Comparison of ENCODE assay signal across 8 mouse cellular contexts in the genomic region with DNA sequence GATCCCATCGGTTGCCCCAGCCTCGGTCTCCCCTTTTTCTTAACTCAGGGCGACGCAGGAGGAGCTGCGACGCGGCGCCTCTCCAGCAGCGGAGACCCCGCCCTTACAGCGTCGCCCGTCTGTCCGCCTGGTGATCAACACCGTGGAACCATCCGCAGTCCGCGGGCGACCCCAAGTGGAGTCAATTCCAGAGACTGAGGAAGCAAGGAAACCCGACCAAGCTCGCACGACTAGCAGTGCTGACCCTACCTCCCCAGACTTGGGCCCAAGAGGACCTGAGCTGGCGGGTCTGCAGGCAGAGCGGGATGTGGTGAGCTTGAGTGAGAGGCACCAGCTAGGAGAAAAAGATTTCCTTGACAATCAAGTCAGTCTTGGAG. TPM values are rescaled to one million over a fixed set of nuclear protein-coding genes. Genes with fewer than 3 reads are reported as not detected.
DNase-seq lines count a peak whose midpoint lies in the region; ATAC-seq and TF ChIP-seq lines count a peak whose summit lies in the region.

No protein-coding gene starts in this region.

- peaks cover 41% of the 10 kb centered on the region for H3K27me3 ChIP-seq in forebrain, embryonic 14.5 days (replicated peaks; ENCODE audit: control insufficient read depth, insufficient read depth, low read length)
- peaks cover 23% of the 10 kb centered on the region for H3K27me3 ChIP-seq in heart, postnatal 0 days (ENCODE audit: control insufficient read depth, insufficient read depth, low read length)
- peaks cover 82% of the 10 kb centered on the region for H3K27me3 ChIP-seq in liver, embryonic 12.5 days (replicated peaks)
- no peaks in the 10 kb centered on the region for H3K27me3 ChIP-seq in testis, adult 2 months (ENCODE audit: control insufficient read depth, insufficient read depth, low read length)

- H3K4me2 ChIP-seq in forebrain, embryonic 14.5 days (ENCODE audit: low read length) = peak overlapping the region; percentile 65
- peak overlapping the region; percentile 61 for H3K4me2 ChIP-seq in heart, postnatal 0 days (ENCODE audit: low read depth, low read length)
- peak overlapping the region; percentile 51 for H3K4me2 ChIP-seq in liver, embryonic 12.5 days

- H3K4me1 ChIP-seq in forebrain, embryonic 14.5 days (ENCODE audit: control insufficient read depth, insufficient read depth, low read length) = peaks cover 8% of the 10 kb centered on the region; the same call in 1 of the 2 replicates
- no peaks in the 10 kb centered on the region for H3K4me1 ChIP-seq in heart, postnatal 0 days (ENCODE audit: control insufficient read depth, insufficient read depth)
- H3K4me1 ChIP-seq in liver, embryonic 12.5 days = peaks cover 17% of the 10 kb centered on the region
- H3K4me1 ChIP-seq in testis, adult 2 months (ENCODE audit: control insufficient read depth, insufficient read depth, low read length) = peaks cover 10% of the 10 kb centered on the region; the same call in 1 of the 2 replicates

- H3K9ac ChIP-seq in forebrain, embryonic 14.5 days (ENCODE audit: low read length) = peak overlapping the region; percentile 53
- H3K9ac ChIP-seq in heart, postnatal 0 days (replicated peaks; ENCODE audit: low read depth, low read length) = no peak overlapping the region; the same call in 1 of the 2 replicates
- H3K9ac ChIP-seq in liver, embryonic 12.5 days = no peak overlapping the region

- TF ChIP-seq EP300 in heart, postnatal 0 days (IDR thresholded peaks at IDR 0.05; ENCODE audit: low read depth) = no peak

- TF ChIP-seq CTCF in heart, postnatal 0 days (IDR thresholded peaks at IDR 0.05; ENCODE audit: low read depth) = peak; percentile 79
- TF ChIP-seq CTCF in testis, adult 2 months (IDR thresholded peaks at IDR 0.05; ENCODE audit: control insufficient read depth, insufficient read depth, insufficient replicate concordance, low read depth, low read length) = peak; percentile 39; the same call in 1 of the 2 replicates

- H3K36me3 ChIP-seq in forebrain, embryonic 14.5 days (ENCODE audit: control insufficient read depth, insufficient read depth, low read length) = no peaks in the 10 kb centered on the region
- no peaks in the 10 kb centered on the region for H3K36me3 ChIP-seq in heart, postnatal 0 days (replicated peaks; ENCODE audit: control insufficient read depth, insufficient read depth, low read length)
- no peaks in the 10 kb centered on the region for H3K36me3 ChIP-seq in liver, embryonic 12.5 days
- H3K36me3 ChIP-seq in testis, adult 2 months (ENCODE audit: control insufficient read depth, insufficient read depth, low read length) = no peaks in the 10 kb centered on the region

- ATAC-seq in cerebellum, adult (ENCODE audit: insufficient number of reproducible peaks, low FRiP score, low TSS enrichment) = 0 out of 2 replicates have a peak, but pooled peaks have one; percentile 29
- ATAC-seq in forebrain, embryonic 14.5 days = peak; percentile 90
- peak; percentile 82 for ATAC-seq in heart, postnatal 0 days (ENCODE audit: insufficient read depth, low read depth)
- ATAC-seq in liver, embryonic 12.5 days = peak; percentile 54

- no peaks in the 10 kb centered on the region for H3K9me3 ChIP-seq in forebrain, embryonic 14.5 days (replicated peaks; ENCODE audit: control insufficient read depth, low read length)
- H3K9me3 ChIP-seq in heart, postnatal 0 days (replicated peaks; ENCODE audit: control insufficient read depth, low read length) = no peaks in the 10 kb centered on the region
- no peaks in the 10 kb centered on the region for H3K9me3 ChIP-seq in liver, embryonic 12.5 days (replicated peaks)

- H3K4me3 ChIP-seq in forebrain, embryonic 14.5 days (ENCODE audit: low read depth, low read length) = peak overlapping the region; percentile 37
- peak overlapping the region; percentile 43 for H3K4me3 ChIP-seq in heart, postnatal 0 days (ENCODE audit: low read depth, low read length)
- H3K4me3 ChIP-seq in liver, embryonic 12.5 days = peak overlapping the region; percentile 35
- H3K4me3 ChIP-seq in testis, adult 2 months (ENCODE audit: control insufficient read depth, low read depth, low read length) = no peak overlapping the region; the same call in 1 of the 2 replicates

- no peak overlapping the region for H3K27ac ChIP-seq in forebrain, embryonic 14.5 days (ENCODE audit: low read depth, low read length)
- H3K27ac ChIP-seq in heart, postnatal 0 days (ENCODE audit: low read depth) = no peak overlapping the region
- no peak overlapping the region for H3K27ac ChIP-seq in liver, embryonic 12.5 days
- H3K27ac ChIP-seq in testis, adult 2 months (ENCODE audit: control insufficient read depth, insufficient read depth, low read depth, low read length) = no peak overlapping the region

- peak; percentile 42 for DNase-seq in CD4-positive helper T cell, adult 2 months (ENCODE audit: low read depth, low spot score)
- DNase-seq in forebrain, embryonic 14.5 days (ENCODE audit: low spot score) = peak; percentile 85
- peak; percentile 62 for DNase-seq in heart, postnatal 0 days (ENCODE audit: low spot score)
- DNase-seq in kidney, postnatal 25 days = peak; percentile 90 to 92
- peak; percentile 38 for DNase-seq in naive thymus-derived CD4-positive, alpha-beta T cell, adult 2 months (ENCODE audit: low read depth)

- no peak for TF ChIP-seq POLR2A in testis, adult 2 months (IDR thresholded peaks at IDR 0.05; ENCODE audit: control insufficient read depth, low read depth, low read length)

- 2% methylated on average over 24 of the region's 24 CpGs for WGBS in forebrain, embryonic 14.5 days
- 1% methylated on average over 23 of the region's 24 CpGs for WGBS in heart, postnatal 0 days
- 2% methylated on average over 24 of the region's 24 CpGs for WGBS in liver, embryonic 12.5 days (ENCODE audit: insufficient replicate concordance)

RNA-seq across cellular contexts. Expression of a gene that starts 10.7 kb away (rescaled TPM):
- 2.9 and 5.6 TPM in 2 replicates for polyA plus RNA-seq in forebrain, embryonic 14.5 days (2014; fragmentation: Nextera tagmentation; extraction: Ambion mirVana)
- total RNA-seq in heart, postnatal 0 days (2014; rRNA removed; ENCODE audit: low replicate concordance) = 0.88 and 6.1 TPM in 2 replicates
- polyA plus RNA-seq in heart, postnatal 0 days (2015; fragmentation: Nextera tagmentation; extraction: Ambion mirVana) = 1.00 and 4.0 TPM in 2 replicates
- polyA plus RNA-seq in liver, embryonic 12.5 days (2016; fragmentation: Nextera tagmentation; extraction: Ambion mirVana) = 1.3 and 2.1 TPM in 2 replicates
- polyA plus RNA-seq in testis, adult 2 months (2012; rRNA removed) = 0.10 and 1.3 TPM in 2 replicates

RNA-seq across cellular contexts. Expression of a gene that starts 25.7 kb away (rescaled TPM):
- polyA plus RNA-seq in forebrain, embryonic 14.5 days (2014; fragmentation: Nextera tagmentation; extraction: Ambion mirVana) = 30.1 and 37.9 TPM in 2 replicates
- 19.4 and 70.3 TPM in 2 replicates for total RNA-seq in heart, postnatal 0 days (2014; rRNA removed; ENCODE audit: low replicate concordance)
- polyA plus RNA-seq in heart, postnatal 0 days (2015; fragmentation: Nextera tagmentation; extraction: Ambion mirVana) = 24.9 and 28.0 TPM in 2 replicates
- 9.8 and 10.4 TPM in 2 replicates for polyA plus RNA-seq in liver, embryonic 12.5 days (2016; fragmentation: Nextera tagmentation; extraction: Ambion mirVana)
- 2.5 and 4.0 TPM in 2 replicates for polyA plus RNA-seq in testis, adult 2 months (2012; rRNA removed)

RNA-seq across cellular contexts. Expression of a gene that starts 30.3 kb away (rescaled TPM):
- 29.4 and 32.1 TPM in 2 replicates for polyA plus RNA-seq in forebrain, embryonic 14.5 days (2014; fragmentation: Nextera tagmentation; extraction: Ambion mirVana)
- 89.1 and 105 TPM in 2 replicates for total RNA-seq in heart, postnatal 0 days (2014; rRNA removed; ENCODE audit: low replicate concordance)
- polyA plus RNA-seq in heart, postnatal 0 days (2015; fragmentation: Nextera tagmentation; extraction: Ambion mirVana) = 22.5 and 24.2 TPM in 2 replicates
- polyA plus RNA-seq in liver, embryonic 12.5 days (2016; fragmentation: Nextera tagmentation; extraction: Ambion mirVana) = 41.1 and 42.9 TPM in 2 replicates
- 48.5 and 51.6 TPM in 2 replicates for polyA plus RNA-seq in testis, adult 2 months (2012; rRNA removed)

RNA-seq across cellular contexts. Expression of a gene that starts 45.0 kb away (rescaled TPM):
- polyA plus RNA-seq in forebrain, embryonic 14.5 days (2014; fragmentation: Nextera tagmentation; extraction: Ambion mirVana) = 1.4 and 2.3 TPM in 2 replicates
- 27.4 and 28.3 TPM in 2 replicates for total RNA-seq in heart, postnatal 0 days (2014; rRNA removed; ENCODE audit: low replicate concordance)
- polyA plus RNA-seq in heart, postnatal 0 days (2015; fragmentation: Nextera tagmentation; extraction: Ambion mirVana) = 93.7 and 106 TPM in 2 replicates
- polyA plus RNA-seq in liver, embryonic 12.5 days (2016; fragmentation: Nextera tagmentation; extraction: Ambion mirVana) = 13.7 and 17.9 TPM in 2 replicates
- 0.62 and 0.77 TPM in 2 replicates for polyA plus RNA-seq in testis, adult 2 months (2012; rRNA removed)

RNA-seq across cellular contexts. Expression of a gene that starts 52.9 kb away (rescaled TPM):
- polyA plus RNA-seq in forebrain, embryonic 14.5 days (2014; fragmentation: Nextera tagmentation; extraction: Ambion mirVana) = 0.81 and 1.7 TPM in 2 replicates
- total RNA-seq in heart, postnatal 0 days (2014; rRNA removed; ENCODE audit: low replicate concordance) = 4,764 and 5,473 TPM in 2 replicates
- 8,811 and 8,917 TPM in 2 replicates for polyA plus RNA-seq in heart, postnatal 0 days (2015; fragmentation: Nextera tagmentation; extraction: Ambion mirVana)
- 1.7 and 1.8 TPM in 2 replicates for polyA plus RNA-seq in liver, embryonic 12.5 days (2016; fragmentation: Nextera tagmentation; extraction: Ambion mirVana)
- 59.3 TPM in 2 replicates for polyA plus RNA-seq in testis, adult 2 months (2012; rRNA removed)

Comparison
In these comparisons a context has a peak if more than half of its experiments do, and no peak if none do; other contexts are left out.
1. DNase-seq: peak in every context shown above with its lines; median percentile 91 in kidney, postnatal 25 days; 85 in forebrain, embryonic 14.5 days; 62 in heart, postnatal 0 days; 42 in CD4-positive helper T cell, adult 2 months; 38 in naive thymus-derived CD4-positive, alpha-beta T cell, adult 2 months.
2. ATAC-seq: peak in every context shown above with its lines; median percentile 90 in forebrain, embryonic 14.5 days; 82 in heart, postnatal 0 days; 54 in liver, embryonic 12.5 days; 29 in cerebellum, adult.